Mouse (Mus musculus) gastrocnemius, adult 18-20 months (tissue): ENCODE measurements at regions not wholly inside any gene's neighbourhood (a gene's known extent, or its start where the extent isn't known, plus 50 kb on each side); places are given as distances from the start of the nearest gene placed in this dataset.

Source experiments
- DNase-seq: peaks from one replicate; pipeline ENCODE4 v3.0.0; 2021; ENCODE audit warnings: low spot score

- no peak for DNase-seq
Measured at GRCm38 (mm10) chr4:12837097-12837426, 665.2 kb upstream of the Fam92a start.

GRCm38 (mm10) chr4:12836326-12837096, 664.7 kb upstream of the Fam92a start:
- no peak for DNase-seq

GRCm38 (mm10) chr4:12826419-12826818, 654.6 kb upstream of the Fam92a start:
- no peak for DNase-seq

- no peak for DNase-seq
Measured at GRCm38 (mm10) chr4:12814251-12814650, 642.4 kb upstream of the Fam92a start.

GRCm38 (mm10) chr4:12801186-12801585, 629.4 kb upstream of the Fam92a start:
- no peak for DNase-seq

GRCm38 (mm10) chr4:12799564-12799963, 627.7 kb upstream of the Fam92a start:
- DNase-seq = no peak

GRCm38 (mm10) chr4:12792764-12793422, 621.1 kb upstream of the Fam92a start:
- no peak for DNase-seq

- no peak for DNase-seq
Measured at GRCm38 (mm10) chr4:12791786-12792674, 620.2 kb upstream of the Fam92a start.

- no peak for DNase-seq
Measured at GRCm38 (mm10) chr4:12785840-12786239, 614.0 kb upstream of the Fam92a start.

- DNase-seq = no peak
Measured at GRCm38 (mm10) chr4:12784479-12784878, 612.7 kb upstream of the Fam92a start.

GRCm38 (mm10) chr4:12784068-12784467, 612.3 kb upstream of the Fam92a start:
- DNase-seq = no peak

GRCm38 (mm10) chr4:12781969-12782904, 610.4 kb upstream of the Fam92a start:
- DNase-seq = no peak

- no peak for DNase-seq
Measured at GRCm38 (mm10) chr4:12780254-12780653, 608.4 kb upstream of the Fam92a start.

GRCm38 (mm10) chr4:12779211-12779610, 607.4 kb upstream of the Fam92a start:
- no peak for DNase-seq

GRCm38 (mm10) chr4:12778163-12778562, 606.3 kb upstream of the Fam92a start:
- no peak for DNase-seq

- no peak for DNase-seq
Measured at GRCm38 (mm10) chr4:12776217-12776578, 604.4 kb upstream of the Fam92a start.

GRCm38 (mm10) chr4:12775524-12776216, 603.9 kb upstream of the Fam92a start:
- no peak for DNase-seq

- DNase-seq = no peak
Measured at GRCm38 (mm10) chr4:12775090-12775489, 603.3 kb upstream of the Fam92a start.

GRCm38 (mm10) chr4:12774671-12775070, 602.9 kb upstream of the Fam92a start:
- DNase-seq = no peak

- DNase-seq = no peak
Measured at GRCm38 (mm10) chr4:12773201-12773600, 601.4 kb upstream of the Fam92a start.
